Mouse (Mus musculus) embryo, embryonic 11 days (tissue): ENCODE measurements around the gene Itga2.
A peak's percentile ranks its signal among the peaks of the same experiment; 100 is the strongest.

Source experiments
- DNase-seq: peaks from one replicate; pipeline ENCODE4 v3.0.0-alpha.2; 2015

The Itga2 gene

DNA sequence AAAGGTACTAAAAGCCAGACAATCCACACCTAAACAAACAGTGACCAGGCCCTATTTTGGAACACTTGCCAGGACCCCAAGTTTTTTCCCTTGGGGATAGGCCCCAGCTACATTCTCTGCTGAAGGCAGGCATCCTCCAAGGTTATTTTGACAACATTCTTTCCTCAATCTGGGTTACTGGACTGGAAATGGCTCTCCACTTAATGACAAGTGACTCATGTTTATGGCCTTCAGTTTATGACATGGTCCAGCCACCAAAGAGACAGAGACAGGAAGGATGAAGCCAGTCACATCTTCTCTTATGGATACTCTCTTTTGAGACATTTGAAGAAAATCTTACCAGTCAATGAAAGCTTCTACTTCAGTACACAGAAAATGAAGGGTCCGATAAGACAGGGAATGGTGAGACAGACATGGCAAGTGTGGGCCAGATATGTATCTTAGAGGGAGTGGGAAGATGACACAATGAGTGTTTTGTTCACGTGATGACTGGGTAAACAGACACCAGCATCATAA lies 55.8 kb downstream of the Itga2 start:
- no peak for DNase-seq

DNA sequence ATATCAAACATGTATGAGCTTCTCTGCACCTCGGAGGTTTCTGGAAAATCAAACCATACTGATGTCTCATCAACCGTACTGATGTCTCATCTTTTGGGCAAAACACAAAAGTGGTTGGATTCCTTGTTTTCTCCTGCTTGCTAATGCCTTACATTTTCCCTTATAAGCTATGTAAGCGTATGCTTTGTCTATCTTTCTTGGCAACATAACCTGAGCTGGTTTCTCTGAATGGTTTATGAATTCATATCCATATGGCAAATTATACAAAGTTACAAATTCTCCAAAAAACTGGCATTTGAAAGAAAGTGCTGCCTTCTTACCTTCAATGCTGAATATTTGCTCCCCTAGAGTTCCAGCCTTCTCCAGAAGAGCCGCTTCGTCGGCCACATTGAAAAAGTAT lies 57.2 kb downstream of the Itga2 start:
- no peak for DNase-seq

DNA sequence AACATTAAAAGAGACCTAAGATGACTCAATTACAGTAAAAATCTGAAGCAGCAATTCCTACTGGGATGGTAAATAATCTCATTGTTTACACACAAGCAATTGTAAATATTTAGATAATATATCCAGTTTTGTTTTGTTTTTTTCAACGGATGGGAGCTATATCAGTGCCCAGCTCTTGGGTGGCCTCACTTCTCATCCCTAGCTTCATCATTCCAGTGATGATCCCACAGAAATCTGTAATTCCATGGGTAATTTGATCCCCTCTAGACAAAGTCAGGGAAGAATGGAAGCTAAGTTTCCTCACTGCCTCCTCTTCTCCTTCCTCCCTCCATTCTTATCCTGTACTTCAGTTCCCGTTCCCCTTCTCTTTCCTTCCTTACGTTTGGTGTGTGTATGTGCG lies 74.4 kb downstream of the Itga2 start:
- no peak for DNase-seq

DNA sequence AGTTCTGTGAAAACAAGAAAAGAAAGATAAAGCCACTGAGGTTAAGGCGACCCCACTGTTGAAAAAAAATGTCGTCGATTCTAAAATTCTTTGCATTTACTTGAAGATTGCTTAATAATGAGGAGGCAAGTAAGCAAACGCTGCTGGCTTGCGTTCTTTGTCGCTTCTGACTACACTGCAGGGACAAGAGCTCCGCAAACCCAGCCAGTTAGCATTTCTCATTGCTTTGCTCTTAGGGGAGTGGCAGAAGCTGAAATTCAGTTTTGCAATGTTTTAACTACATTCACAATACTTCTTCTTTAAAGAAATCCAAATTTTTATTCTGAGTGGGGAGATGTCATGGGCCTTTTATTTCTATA lies 75.7 kb downstream of the Itga2 start:
- no peak for DNase-seq

DNA sequence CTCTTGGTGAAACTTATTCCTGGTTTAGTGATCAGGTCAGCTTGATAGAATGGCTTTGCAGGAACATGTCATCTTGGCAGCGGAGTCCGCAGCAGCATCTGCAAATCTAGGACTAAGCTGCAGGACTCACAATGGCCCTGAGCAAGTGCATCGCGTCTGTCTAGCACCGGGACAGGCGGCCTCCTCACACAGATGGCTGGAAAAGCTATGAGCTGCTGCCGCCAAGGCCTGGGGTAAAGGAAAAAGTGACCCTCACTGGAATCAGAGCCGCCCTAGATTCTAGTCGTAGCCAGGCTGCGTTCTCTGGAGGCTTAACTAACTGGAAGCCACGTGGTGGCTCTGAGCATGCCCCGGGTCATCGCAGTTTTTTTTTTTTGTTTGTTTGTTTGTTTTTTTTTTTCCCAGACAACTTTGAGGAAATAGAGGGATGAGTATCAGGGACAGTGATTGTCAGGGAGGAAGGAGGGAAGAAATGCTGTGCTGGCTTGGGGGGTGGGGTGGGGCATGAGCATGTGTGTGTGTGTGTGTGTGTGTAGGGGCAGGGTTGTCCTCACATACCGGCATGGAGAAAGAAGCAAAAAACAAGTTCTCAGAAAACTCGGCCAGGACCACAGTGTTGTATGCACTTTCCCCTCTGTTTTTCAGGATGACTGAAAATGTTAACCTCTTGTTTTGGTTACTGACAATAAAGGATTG lies 76.2 kb downstream of the Itga2 start:
- DNase-seq = peak; percentile 53

DNA sequence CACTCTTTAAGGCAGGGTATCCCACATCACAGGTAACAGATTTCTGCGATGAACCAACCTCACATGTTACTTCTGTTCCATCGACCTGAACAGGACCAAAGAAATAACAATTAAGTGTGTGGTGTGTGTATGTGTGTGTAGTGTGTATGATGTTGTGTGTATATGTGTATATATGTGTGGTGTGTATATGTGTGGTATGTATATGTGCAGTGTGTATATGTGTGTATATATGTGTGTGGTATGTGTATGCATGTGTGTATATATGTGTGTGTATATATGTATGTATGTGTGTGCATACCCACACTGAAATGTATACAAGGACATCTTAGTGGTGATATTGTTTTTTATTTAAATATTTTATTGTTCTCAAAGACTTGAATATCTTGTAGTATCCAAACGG lies 77.5 kb downstream of the Itga2 start:
- no peak for DNase-seq

DNA sequence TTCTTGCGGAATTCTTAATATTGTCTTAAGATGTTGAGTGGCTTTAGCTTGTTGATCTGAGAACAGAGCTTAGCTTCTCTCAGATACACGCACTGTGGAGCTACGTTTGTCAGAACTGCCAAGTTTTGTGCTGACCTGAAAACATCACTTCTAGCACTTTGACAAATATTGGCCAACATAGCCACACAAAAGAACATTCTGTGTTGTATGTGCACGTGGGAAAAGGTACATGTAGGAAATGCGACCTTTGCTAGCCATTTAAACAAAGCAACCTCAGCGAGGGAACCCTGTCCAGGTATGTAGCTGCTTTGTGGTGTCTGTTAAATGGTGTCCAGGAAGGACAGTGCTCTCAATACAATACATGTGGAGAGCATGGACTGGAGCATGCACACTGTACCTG lies 77.9 kb downstream of the Itga2 start:
- no peak for DNase-seq

DNA sequence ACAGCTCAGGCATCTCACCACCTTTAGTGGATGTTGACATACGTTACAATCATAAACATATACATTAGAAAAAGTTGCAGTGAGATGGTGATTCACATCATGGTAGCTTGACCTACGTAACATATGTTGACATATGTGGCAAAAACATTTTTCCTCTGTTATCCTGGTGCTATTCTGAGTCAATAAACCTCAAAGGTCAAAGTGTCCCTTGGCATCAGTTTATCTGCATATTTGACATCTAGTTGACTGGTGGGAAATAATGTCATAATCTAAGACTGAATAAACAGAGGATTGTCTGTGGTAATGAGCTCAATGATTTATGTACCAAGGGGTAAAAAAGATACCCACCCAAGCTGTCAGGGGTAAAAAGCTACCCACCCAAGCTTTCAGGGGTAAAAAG lies 78.7 kb downstream of the Itga2 start:
- no peak for DNase-seq

DNA sequence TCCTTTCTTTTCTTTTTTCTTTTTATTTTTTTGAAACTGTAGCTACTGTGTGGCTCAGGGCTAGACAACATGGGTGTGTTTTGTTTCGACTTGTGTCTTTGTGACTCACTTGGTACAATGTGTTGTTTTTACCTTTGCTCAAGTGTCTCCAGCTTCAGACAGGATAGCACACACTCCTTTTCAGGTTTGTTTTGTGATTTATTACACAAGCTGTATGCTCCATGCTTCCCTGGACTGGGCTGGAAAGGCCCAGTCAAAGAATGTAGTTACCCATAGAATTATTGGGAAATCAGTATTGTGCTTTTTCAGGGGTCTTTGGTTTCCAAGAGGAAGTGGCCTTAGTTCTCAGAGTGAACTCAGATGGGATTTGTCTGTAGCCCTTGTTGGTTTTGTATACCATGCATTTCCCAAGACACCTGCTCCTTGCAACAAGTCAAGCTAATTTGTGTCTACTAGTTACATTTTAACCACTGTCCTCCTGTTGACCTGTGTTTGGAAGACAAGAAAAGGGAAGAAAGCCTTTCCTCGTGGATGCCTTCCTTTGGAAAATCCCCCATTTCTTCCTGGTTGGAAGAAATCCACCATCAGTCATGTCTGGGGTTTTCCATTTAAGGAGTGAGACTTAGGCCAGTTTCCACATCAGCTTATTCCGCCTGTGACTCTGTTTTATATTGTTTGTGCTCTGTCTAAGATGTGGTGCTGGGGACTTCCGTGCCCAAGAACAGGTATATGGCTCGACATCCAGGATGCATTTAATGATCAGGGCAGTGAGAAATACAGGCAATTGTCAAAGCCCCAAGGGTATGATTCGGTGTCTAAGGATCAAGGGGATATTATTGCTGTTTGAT lies 79.4 kb downstream of the Itga2 start:
- no peak for DNase-seq

DNA sequence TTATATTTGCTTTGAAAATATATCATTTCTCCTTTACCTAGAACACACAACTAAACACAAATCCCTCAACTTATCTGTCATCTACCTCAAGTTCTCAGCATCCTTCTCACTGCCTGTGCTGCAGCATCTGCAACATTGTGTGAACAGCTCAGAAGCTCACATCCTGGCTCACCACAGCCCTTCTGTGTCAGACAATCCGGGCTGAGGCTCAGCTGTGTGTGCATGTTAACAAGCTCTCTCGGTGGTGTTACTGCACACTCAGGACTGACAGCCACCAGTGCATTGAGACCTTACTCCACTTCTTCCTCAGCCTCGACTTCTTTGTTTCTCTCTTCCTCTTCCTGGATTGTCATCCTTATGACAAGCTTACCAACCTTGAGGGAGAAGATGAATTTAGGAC lies 83.0 kb downstream of the Itga2 start:
- DNase-seq = no peak

DNA sequence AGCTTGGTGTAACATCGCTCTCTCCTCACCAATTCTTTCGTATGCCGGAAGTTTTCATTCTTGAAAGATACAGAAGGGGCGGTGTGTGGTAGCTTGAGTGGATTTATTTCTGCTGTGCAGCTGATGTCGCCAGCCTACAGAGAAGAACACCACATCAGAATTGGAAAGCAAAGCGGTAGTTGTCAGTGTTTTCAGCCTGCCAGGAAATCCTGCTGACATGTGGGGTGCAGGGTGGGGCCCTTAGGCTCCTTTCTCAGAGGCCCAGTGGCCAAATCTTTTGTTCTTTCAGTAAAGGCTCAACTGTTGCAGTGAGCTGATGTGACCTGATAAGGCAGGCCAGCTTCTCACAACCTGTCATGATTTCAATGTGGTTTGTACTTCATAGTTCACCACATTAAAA lies 86.1 kb downstream of the Itga2 start:
- no peak for DNase-seq

DNA sequence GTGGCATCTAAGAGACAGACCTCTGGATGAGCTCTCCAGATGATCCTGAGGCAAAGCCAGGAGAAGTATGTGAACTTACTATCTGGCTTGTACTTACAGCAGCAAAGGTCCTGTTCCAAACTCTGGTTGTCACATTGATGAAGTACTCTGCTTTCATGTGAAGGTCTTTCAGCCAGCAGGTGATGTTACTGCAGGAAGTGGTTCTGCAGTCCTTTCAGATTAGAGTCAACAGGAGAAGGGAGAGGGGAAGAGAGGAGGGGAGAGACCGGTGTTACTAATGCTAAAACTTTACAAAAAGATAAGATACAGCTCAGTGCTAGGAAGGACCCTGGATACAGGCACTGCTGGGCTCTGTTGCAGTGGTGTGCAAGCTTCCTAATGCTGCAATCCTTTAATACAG lies 88.6 kb downstream of the Itga2 start:
- no peak for DNase-seq

DNA sequence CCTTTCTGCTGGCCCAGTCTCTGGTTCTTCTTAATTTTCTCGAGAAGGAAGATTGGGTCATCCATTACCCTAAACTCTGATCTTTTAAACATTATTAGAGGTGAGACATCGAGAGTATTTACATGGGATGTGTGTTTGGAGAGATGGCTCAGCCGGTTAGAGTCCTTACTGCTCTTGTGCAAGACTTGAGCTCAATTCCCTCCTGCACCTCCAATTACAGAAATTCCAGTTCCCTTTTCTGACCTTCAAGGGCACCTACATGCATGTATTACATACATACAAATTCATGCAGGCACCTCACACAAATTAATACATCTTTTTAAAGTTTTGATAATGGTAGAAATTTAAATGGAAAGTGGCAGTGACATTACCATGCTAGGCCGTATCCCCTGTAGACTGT lies 91.4 kb downstream of the Itga2 start:
- DNase-seq = no peak

DNA sequence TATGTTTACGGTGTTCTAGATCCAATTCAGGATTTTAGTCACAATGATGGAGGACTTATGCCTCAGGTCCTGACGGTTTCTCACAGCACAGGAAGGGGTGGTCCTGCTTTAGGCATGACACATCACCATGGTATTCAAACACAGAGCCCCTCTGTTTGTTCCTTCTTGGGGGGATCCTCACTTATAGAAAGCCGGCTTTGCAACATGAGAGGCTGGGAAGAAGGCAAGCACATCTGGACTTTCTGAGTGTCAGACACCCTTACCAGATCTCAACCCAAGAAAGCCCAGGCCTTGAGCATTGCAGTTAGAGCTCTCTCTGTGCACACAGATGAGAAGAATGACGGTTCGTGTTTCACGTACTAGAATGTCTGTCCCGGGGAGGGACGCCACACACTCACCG lies 92.8 kb downstream of the Itga2 start:
- DNase-seq = no peak

DNA sequence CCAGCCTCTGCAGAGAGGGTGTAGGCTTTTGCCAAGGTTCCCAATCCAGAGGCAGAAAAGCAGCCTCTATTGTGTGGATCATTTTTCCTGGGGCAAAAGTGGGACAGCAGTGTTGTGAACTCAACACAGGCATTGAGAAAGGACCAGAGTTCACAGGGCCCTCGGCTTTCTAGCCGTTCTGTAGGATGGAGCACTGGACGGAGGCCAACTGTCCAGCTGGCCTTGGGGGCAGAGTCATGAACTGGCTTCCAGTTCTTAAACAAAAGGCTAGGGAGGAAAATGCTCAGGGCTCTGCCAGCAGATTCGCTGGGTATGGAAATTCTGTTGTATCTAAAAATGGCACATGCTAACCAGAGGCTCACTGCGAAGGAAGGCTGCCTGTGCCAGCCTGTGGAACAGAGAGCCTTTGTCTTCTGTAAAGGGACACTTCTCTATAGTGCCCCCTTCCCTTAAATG lies 93.3 kb downstream of the Itga2 start:
- DNase-seq = peak; percentile 17

DNA sequence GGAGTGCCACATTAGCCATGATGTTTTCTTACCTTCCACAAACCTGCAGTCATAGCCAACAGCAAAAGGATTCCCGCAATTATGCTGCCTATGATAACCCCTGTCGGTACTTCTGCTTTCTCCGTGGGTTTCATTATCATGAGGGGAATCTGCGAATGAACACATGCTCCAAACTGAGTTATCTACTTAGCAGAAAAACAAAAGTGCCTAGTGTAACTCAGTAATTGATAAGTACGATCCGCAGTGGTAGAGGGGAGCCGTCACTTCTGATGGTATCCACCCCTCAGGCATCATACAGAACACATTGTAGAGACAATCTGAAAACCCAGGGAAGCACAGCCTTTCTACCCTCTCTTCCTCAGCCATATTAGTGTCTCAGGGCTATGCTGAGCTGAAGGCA lies 94.8 kb downstream of the Itga2 start:
- DNase-seq = no peak

DNA sequence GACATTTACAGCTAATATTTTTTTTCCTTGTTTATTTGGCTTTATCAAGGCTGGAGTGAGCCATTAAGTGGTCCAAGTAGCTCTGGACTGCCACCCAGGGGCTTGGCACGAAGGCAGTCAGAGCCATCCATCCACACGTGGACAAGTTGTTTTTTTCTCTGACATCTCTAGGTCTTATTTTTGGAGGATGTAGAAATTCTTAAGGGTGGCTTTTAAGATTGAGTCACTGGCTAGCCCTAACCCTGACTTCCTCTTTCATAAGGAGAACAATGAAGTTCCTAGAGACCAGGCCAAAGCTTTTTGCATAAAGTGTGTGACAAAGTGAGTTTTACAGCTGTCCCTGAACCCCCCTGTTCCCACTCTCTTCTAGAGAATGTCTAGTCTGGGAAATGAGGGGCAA lies 97.3 kb downstream of the Itga2 start:
- no peak for DNase-seq

DNA sequence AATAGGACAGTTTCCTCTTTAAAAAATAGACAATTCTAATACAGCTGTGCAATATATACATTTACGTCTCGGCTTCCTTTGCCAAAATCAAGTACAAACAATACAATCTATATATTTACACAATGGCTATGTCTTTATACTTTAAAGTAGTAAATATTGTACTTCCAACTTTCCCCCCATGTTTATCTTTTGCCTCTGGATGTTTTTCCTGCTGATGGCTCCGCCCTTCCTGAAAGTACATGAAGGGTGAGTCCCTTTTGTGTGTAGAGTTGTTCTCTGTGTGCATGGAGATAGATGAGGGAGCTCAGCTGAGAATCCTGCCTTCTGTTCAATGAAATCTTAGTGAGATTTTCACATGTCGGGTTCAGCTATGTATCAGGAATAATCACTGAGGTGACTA lies 98.5 kb downstream of the Itga2 start:
- no peak for DNase-seq

DNA sequence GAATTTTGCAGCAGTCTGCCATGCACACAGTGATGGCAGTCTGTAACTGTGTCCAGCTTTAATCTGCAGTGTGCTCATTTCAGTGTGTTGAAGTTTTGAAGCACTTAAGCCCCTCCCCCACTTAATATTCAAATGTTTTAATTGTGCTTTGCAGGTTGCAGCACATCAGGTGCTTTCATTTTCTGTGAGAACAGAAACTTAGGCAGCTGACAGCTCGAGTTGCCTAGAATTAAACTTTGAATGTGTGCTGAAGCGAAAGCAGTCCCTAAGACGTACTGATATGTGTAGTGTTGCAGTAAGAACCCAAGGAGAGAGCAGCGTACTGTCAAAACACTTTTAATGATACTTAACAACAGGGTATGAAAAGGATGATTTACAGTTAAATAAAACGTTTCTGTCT lies 99.1 kb downstream of the Itga2 start:
- DNase-seq = no peak

DNA sequence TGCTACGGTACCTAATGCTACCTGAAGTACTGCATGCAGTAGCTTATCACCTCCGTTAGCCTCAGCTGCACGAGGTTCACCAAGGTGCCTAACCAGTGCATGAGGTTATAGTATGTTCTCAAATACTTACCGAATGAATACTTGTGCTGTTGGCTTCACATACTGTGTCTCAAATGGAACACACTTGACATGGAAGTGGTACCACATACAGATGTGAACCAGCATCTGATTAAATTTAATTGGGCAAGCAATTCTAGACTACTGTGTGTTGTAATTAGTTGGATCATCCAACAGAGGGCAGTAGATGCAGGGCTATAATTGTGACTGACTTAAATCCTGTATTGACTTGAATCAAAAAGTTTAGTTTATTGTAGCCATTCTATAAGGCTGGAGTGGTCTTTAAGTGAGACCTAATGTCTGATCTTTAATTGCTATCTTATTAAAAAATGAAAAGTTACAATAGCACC lies 100.5 kb downstream of the Itga2 start:
- peak; percentile 43 for DNase-seq

DNA sequence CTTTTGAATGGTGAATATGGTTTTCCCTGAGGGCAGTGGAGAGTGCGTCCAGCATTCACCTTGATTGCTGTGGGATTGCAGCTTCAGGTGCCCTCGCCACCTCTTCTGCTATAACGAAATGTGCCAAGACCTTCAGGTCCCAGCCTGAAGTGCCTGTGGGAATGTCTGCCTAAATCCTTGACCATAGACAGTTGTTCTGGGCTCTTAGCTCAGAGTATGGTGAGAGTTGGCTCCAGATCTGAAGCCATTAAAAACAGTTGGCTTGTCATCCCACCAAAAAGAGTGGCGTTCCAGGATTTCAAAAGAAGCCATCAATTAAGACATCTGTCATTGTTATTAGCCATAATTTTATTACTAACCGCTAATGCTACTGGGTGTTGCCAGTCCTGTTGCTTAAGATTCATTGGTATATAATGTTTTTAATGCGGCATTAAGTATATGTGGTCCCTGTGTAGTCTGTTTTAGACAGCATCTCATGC lies 106.5 kb downstream of the Itga2 start:
- DNase-seq = no peak

DNA sequence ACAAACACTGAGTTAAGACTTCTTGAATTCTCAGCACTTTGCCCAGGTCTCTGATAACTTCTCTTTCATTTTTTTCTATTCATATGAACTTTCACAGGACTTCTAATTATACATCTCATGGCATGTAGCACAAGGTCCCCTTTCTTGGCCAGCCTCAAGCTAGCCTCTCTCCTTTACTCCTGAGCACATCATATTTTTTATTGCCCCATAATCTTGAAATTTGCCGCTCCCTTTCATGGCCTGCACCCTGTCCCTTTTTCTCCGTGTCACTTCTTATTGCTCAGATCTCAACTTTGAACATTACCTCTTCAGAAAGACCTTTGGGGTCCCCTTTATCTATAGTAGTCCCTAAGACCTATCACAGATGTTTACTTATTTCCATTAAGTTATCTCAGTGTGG lies 109.0 kb downstream of the Itga2 start:
- DNase-seq = no peak

DNA sequence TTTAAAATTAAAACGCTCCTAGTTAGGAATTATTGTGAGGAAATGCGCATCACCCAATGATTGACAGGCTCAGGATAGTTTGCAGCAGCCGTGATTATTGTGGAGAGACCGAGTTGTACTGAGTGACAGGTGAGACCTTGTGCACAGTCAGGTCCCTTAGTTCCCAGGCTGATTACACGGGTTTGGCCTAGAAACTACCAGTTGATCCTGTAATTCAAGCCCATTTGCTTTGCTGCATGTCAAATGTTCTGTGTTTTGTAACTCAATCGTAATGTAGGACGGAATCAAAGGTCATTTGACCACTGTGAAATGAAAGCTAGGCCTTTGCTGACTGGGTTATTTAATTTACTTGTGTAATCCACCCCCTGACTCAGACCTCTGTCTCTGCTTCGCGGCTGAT lies 113.4 kb downstream of the Itga2 start:
- DNase-seq = peak; percentile 22

DNA sequence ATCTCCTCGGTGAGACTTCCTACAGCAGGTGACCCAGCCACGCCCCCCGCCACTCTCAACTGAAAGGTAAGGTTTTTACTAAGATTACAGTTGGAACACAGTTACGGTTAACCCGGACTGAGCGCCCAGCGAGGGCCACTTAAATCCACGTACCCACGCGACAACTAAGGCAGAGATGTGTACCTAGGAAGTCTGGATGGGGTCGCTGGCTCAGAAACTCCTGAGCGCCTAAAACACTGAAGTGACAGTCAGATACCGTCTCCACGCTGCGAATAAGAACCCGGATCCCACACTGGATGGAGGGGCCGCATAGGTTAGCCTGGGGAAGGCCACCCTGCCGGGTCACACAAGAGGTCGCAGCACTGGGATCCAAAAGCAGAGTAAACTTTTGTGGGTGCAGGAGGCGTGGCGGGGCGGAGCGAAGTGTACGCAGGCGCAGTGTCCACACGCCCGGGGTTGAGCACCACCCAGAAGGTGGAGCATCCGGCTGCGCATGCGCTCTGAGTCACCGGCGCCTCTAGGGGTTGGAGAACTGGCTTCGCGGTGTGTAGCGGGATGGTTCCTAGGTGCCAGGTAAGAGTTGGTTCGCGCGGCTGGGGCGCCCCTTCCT lies 114.0 kb downstream of the Itga2 start, which contains the start of gene Mocs2:
Gene Mocs2, plus strand, starts transcription at position 486 of the 610 bp plus-strand sequence.
- DNase-seq = peak; percentile 97
